Mouse (Mus musculus) heart, embryonic 11.5 days (tissue): Measurements from ENCODE around the gene Cldn11. TPM values are rescaled to one million over a fixed set of nuclear protein-coding genes. Genes with fewer than 3 reads are reported as not detected.

Experiments
- ATAC-seq: fragments of 200-750 bp; cut with Nextera tagmentation; replicated peaks from 2 replicates; pipeline ENCODE4 v1.8.0; 2017; ENCODE audit warnings: moderate library complexity; ENCODE audit not compliant: insufficient number of reproducible peaks, low FRiP score, low TSS enrichment
- H3K27ac ChIP-seq: fragments of 300-500 bp; sonication (generic); 2 replicates; pipeline ENCODE4 v1.5.1; 2014; ENCODE audit warnings: mild to moderate bottlenecking, low read depth, low read length
- H3K27me3 ChIP-seq: fragments of 300-500 bp; sonication (generic); 2 replicates; pipeline ENCODE4 v1.6.1; 2014; ENCODE audit warnings: mild to moderate bottlenecking, low read length, mixed read lengths; ENCODE audit not compliant: control insufficient read depth, insufficient read depth
- H3K36me3 ChIP-seq: fragments of 300-500 bp; sonication (generic); 2 replicates; pipeline ENCODE4 v1.6.1; 2014; ENCODE audit warnings: mild to moderate bottlenecking, low read length, moderate library complexity, mixed read lengths; ENCODE audit not compliant: control insufficient read depth, insufficient read depth
- H3K4me1 ChIP-seq: fragments of 300-500 bp; sonication (generic); 2 replicates; pipeline ENCODE4 v1.6.1; 2014; ENCODE audit warnings: low read length; ENCODE audit not compliant: control insufficient read depth, insufficient read depth
- H3K4me2 ChIP-seq: fragments of 300-500 bp; sonication (generic); 2 replicates; pipeline ENCODE4 v1.6.1; 2014; ENCODE audit warnings: mild to moderate bottlenecking, moderate library complexity
- H3K4me3 ChIP-seq: fragments of 300-500 bp; sonication (generic); 2 replicates; pipeline ENCODE4 v1.5.1; 2014; ENCODE audit warnings: low read depth, low read length
- H3K9ac ChIP-seq: fragments of 300-500 bp; sonication (generic); 2 replicates; pipeline ENCODE4 v1.6.1; 2014; ENCODE audit warnings: mild to moderate bottlenecking, low read depth, low read length, moderate library complexity
- H3K9me3 ChIP-seq: fragments of 300-500 bp; sonication (generic); replicated peaks from 2 replicates; pipeline ENCODE4 v1.6.1; 2016; ENCODE audit warnings: low read length; ENCODE audit not compliant: control insufficient read depth
- WGBS: fragments of 180-500 bp; shearing (Covaris S2); extraction: QIAGEN DNeasy Blood & Tissue Kit; methylation state at CpG from one replicate; pipeline ENCODE4 v1.1.7; 2014; ENCODE audit not compliant: insufficient replicate concordance; 5-methylcytosine and 5-hydroxymethylcytosine counted together
- polyA plus RNA-seq: library from polyadenylated mRNA; unstranded; fragments of >200 nt; fragmentation: Nextera tagmentation; extraction: Ambion mirVana; gene quantifications from 2 replicates; pipeline ENCODE4 v1.2.1, GENCODE M21; 2014

Gene Cldn11
- polyA plus RNA-seq, 1 experiment from 2014 or later = 5.2 TPM

DNA sequence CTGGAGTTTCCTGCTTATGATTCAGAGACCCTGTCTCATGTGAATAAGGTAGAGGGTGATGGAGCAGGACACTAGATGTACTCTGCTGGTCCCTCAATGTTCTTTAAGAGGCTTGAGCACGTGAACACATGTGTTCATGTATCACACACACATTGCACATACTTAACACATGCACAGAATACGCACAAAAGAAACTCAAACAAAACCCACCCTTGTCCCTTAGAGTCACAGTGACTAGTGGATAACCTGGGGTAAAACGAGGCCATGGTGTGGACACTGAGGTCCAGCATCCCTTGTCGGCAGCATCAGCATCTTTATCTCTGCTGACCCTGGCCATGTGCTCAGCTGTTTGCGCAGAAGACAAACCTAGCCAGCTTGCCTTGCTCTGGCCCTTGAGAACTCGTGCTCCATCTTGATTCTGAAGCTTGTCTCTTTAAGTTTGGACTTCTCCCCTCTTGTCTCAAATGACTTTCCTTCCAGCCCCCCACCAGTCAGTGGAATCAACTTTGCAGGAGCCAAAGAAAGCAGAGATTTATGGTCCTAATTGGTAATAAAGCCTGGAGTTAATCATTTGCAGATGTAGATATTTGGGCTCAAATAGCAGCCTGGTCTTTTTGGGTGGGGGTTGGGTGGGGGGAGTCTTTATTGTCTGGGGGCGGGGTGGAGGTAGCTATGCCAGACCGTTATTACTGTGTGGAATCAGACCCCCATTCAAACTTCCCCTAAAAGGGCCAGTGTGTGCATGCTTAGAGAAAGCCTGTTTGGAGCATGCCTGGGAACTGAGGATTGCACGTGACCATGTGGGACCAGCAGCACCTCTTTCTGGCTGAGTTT is 62.7 kb downstream of the Cldn11 start:
- peaks cover 20% of the 10 kb centered on the region for H3K27me3 ChIP-seq
- 0 out of 2 replicates have a peak, but pooled peaks have one; percentile 52 for ATAC-seq
- H3K9me3 ChIP-seq = no peaks in the 10 kb centered on the region
- WGBS = 63% methylated on average over 9 of the region's 9 CpGs
- H3K4me3 ChIP-seq = no peak overlapping the region
- no peak overlapping the region for H3K9ac ChIP-seq
- H3K4me1 ChIP-seq = no peaks in the 10 kb centered on the region
- H3K4me2 ChIP-seq = no peak overlapping the region
- no peaks in the 10 kb centered on the region for H3K36me3 ChIP-seq
- H3K27ac ChIP-seq = no peak overlapping the region

- no peak for ATAC-seq
- 53% methylated on average over 3 of the region's 3 CpGs for WGBS
- Histone ChIP-seq H3K4me1 (no peaks in the 10 kb centered on the region), H3K4me2 (no peak overlapping the region), H3K27me3 (peaks cover 23% of the 10 kb centered on the region), H3K4me3 (no peak overlapping the region), H3K9me3 (no peaks in the 10 kb centered on the region), H3K9ac (no peak overlapping the region), H3K27ac (no peak overlapping the region), H3K36me3 (no peaks in the 10 kb centered on the region)
Measured at GRCm38 (mm10) chr3:31213802-31214201, 64.1 kb downstream of the Cldn11 start.

Other genes with a start within 250 kb of the Cldn11 start
- gene Phc3, start 180.5 kb upstream of the Cldn11 start, polyA plus RNA-seq = 5.5 and 6.7 TPM in 2 replicates
- gene Prkci, start 154.2 kb upstream of the Cldn11 start, polyA plus RNA-seq = 20.6 and 26.8 TPM in 2 replicates
- 26.3 and 32.4 TPM in 2 replicates for gene Skil, start 54.9 kb upstream of the Cldn11 start, polyA plus RNA-seq
- 0.53 and 0.82 TPM in 2 replicates for gene Slc7a14, start 160.5 kb downstream of the Cldn11 start, polyA plus RNA-seq